Mouse (Mus musculus) heart, adult 2 months (tissue): ENCODE measurements at regions not wholly inside any gene's neighbourhood (a gene's known extent, or its start where the extent isn't known, plus 50 kb on each side); places are given as distances from the start of the nearest gene placed in this dataset.

Experiments used
- CTCF ChIP-seq: fragments of 200-600 bp; IDR thresholded peaks from 2 replicates; pipeline ENCODE4 v1.8.1; 2022; ENCODE audit warnings: antibody characterized with exemption, mild to moderate bottlenecking, moderate library complexity
- POLR2A ChIP-seq: fragments of 200-500 bp; IDR thresholded peaks from 2 replicates; pipeline ENCODE4 v1.6.1; 2011; ENCODE audit warnings: mild to moderate bottlenecking, low read depth, low read length, control low read depth; ENCODE audit not compliant: insufficient read depth

DNA sequence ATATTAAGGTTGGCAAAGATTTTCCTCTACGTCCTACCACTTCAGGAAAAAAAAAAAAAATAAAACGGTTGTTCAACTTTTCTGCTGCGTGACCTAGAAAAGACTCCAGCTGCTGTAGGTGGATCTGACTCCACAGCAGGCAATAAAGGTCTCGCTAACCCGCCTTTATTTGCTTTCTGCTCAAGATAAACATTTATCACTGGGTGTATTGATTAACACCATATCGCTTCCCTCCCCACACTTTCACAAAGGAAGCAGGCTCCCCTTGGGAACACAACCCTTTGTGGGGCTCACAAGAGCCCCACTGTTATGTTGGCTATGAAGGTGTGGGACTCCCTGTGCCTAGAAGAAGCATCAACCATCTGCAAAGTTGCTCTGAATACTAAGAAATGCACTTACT lies 85.1 kb downstream of the Foxa2 start:
- TF ChIP-seq CTCF (no peak), POLR2A (no peak)
